Mouse (Mus musculus): ENCODE data around the gene Mdn1. TPM values are rescaled to one million over a fixed set of nuclear protein-coding genes. Genes with fewer than 3 reads are reported as not detected.

The Mdn1 gene
- polyA plus RNA-seq (2012; rRNA removed): 0.76 and 1.3 TPM in 2 replicates

GRCm38 (mm10) chr4:32656918-32657662, at the start of gene Mdn1:
Gene Mdn1 (plus strand): TSS chr4:32657119.

GRCm38 (mm10) chr4:32615034-32615881, 41.7 kb upstream of the Mdn1 start, which contains the start of gene Casp8ap2:
Gene Casp8ap2 (plus strand): TSS chr4:32615451.

DNA sequence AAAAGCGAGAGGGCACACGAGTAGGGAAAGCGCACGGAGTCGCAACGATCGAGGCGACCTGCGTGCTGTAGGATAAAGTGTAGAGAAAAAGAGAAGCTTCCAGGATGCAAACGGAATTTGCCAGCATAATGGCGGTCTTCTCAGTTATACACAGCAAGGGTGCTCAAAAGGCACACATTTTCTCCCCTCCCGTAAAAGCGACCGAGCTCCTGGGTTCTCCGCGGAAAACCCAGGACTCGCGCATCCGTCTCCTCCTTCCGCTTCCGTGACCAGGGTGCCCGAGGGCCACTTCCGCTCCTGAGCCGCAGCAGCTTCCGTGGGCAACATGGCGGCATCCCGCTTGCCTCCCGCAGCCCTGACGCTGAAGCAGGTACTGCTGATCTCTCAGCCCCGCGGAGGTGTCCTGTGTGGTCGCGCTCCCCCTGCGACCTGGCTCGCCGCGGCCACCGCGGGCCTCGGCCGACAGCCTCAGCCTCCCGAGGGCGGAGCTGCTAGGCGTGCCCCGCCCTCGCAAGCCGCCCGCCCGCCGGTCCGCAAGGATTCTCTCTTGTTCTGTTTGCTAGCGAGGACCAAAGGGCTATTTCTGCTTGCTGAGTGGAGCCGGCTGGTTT, 143.2 kb downstream of the Mdn1 start, which contains the start of gene Lyrm2:
Gene Lyrm2, plus strand, starts transcription at position 288 of the 611 bp plus-strand sequence.

Other genes with a start within 250 kb of the Mdn1 start
- gene Gja10, start 54.4 kb upstream of the Mdn1 start, polyA plus RNA-seq (2012; rRNA removed): not detected in 2 replicates
- 0.09 and 0.10 TPM in 2 replicates for gene Casp8ap2, start 41.7 kb upstream of the Mdn1 start, polyA plus RNA-seq (2012; rRNA removed)
- 1.9 and 3.7 TPM in 2 replicates for gene Lyrm2, start 143.1 kb downstream of the Mdn1 start, polyA plus RNA-seq (2012; rRNA removed)